Mouse (Mus musculus) stomach, postnatal 0 days (tissue): ENCODE results near the gene Usp29. TPM values are rescaled to one million over a fixed set of nuclear protein-coding genes. Genes with fewer than 3 reads are reported as not detected.
A peak's percentile ranks its signal among the peaks of the same experiment; 100 is the strongest.

Experiments used
- ATAC-seq: fragments of 200-750 bp; cut with Nextera tagmentation; 2 replicates; pipeline ENCODE4 v1.8.0; 2017; ENCODE audit not compliant: low FRiP score, low TSS enrichment
- DNase-seq: peaks from one replicate; pipeline ENCODE4 v3.0.0-alpha.2; 2016; ENCODE audit warnings: low spot score
- H3K27ac ChIP-seq: fragments of 300-500 bp; sonication (generic); replicated peaks from 2 replicates; pipeline ENCODE4 v1.5.1; 2014; ENCODE audit warnings: mild to moderate bottlenecking, control low read depth
- H3K27me3 ChIP-seq: fragments of 300-500 bp; sonication (generic); 2 replicates; pipeline ENCODE4 v1.6.1; 2014; ENCODE audit warnings: low read length; ENCODE audit not compliant: control insufficient read depth, insufficient read depth
- H3K36me3 ChIP-seq: fragments of 300-500 bp; sonication (generic); 2 replicates; pipeline ENCODE4 v1.6.1; 2014; ENCODE audit warnings: low read length, mixed read lengths; ENCODE audit not compliant: control insufficient read depth, insufficient read depth
- H3K4me1 ChIP-seq: fragments of 300-500 bp; sonication (generic); replicated peaks from 2 replicates; pipeline ENCODE4 v1.6.1; 2014; ENCODE audit warnings: antibody characterized with exemption; ENCODE audit not compliant: control insufficient read depth, insufficient read depth
- H3K4me2 ChIP-seq: fragments of 300-500 bp; sonication (generic); replicated peaks from 2 replicates; pipeline ENCODE4 v1.6.1; 2014; ENCODE audit warnings: low read depth, mild to moderate bottlenecking, control low read depth, moderate library complexity
- H3K4me3 ChIP-seq: fragments of 300-500 bp; sonication (generic); 2 replicates; pipeline ENCODE4 v1.5.1; 2014; ENCODE audit warnings: low read depth, low read length, control low read depth
- H3K9ac ChIP-seq: fragments of 300-500 bp; sonication (generic); 2 replicates; pipeline ENCODE4 v1.6.1; 2014; ENCODE audit warnings: mild to moderate bottlenecking, low read length, control low read depth, mixed read lengths
- H3K9me3 ChIP-seq: fragments of 300-500 bp; sonication (generic); 2 replicates; pipeline ENCODE4 v1.6.1; 2016; ENCODE audit warnings: low read length; ENCODE audit not compliant: control insufficient read depth
- CTCF ChIP-seq: IDR thresholded peaks from 2 replicates; pipeline ENCODE4 v1.5.1; 2016; ENCODE audit warnings: antibody characterized with exemption, low read depth, mild to moderate bottlenecking, moderate library complexity
- EP300 ChIP-seq: optimal IDR thresholded peaks from 2 replicates; pipeline ENCODE3; 2016; ENCODE audit warnings: antibody characterized with exemption
- WGBS: fragments of 180-500 bp; shearing (Covaris S2); extraction: QIAGEN DNeasy Blood & Tissue Kit; methylation state at CpG from one replicate; pipeline ENCODE4 v1.1.7; 2014; 5-methylcytosine and 5-hydroxymethylcytosine counted together
- polyA plus RNA-seq: library from polyadenylated mRNA; unstranded; fragments of >200 nt; fragmentation: Nextera tagmentation; extraction: Ambion mirVana; gene quantifications from 2 replicates; pipeline ENCODE4 v1.2.1, GENCODE M21; 2015

The Usp29 gene
- polyA plus RNA-seq, 1 experiment from 2014 or later = 1.0 TPM

DNA sequence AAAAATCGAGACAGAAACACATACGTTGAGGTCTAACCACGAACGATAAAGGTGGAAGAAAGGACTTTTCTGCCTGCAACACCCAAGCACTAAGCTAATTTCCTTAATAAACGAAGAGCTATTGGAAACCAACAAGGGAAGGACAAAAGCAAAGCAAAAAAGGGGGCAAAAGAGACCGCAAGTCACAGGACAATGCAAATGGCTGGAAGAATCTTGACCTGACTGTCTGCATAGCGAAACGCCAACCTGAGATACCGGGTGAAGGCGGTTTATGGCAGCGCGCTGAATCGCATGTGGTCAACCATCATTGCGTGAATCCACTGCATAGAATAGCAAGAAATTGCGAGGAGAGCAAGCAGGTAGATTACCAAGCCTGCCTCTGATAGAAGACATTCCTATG, 423 bp downstream of the Usp29 start:
- H3K9ac ChIP-seq = no peak overlapping the region
- no peaks in the 10 kb centered on the region for H3K4me1 ChIP-seq
- TF ChIP-seq EP300 = no peak
- TF ChIP-seq CTCF = no peak

DNA sequence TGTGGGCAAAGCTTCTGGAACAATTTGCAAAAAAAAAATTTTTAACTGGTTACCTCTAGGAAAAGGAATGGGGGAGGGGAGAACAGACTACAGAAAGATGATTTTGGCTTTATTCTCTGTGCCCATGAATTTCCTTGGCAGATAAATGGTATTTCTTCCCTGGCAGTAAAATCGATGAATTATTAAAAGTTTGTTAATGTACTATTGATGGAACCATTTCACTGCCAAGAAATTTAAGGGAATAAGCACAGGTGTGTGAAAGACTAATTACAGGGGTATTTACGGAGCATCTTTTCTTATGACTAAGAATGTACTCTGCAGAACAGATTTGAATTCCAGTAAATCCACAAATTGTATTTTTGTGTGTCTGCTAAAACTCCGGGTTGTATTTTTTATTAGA, 995 bp downstream of the Usp29 start:
- no peak for ATAC-seq
- H3K4me1 ChIP-seq = no peaks in the 10 kb centered on the region
- no peak for DNase-seq
- TF ChIP-seq EP300 = no peak
- TF ChIP-seq CTCF = no peak
- no peaks in the 10 kb centered on the region for H3K36me3 ChIP-seq
- H3K9ac ChIP-seq = no peak overlapping the region
- no peak overlapping the region for H3K27ac ChIP-seq
- H3K27me3 ChIP-seq = no peaks in the 10 kb centered on the region
- H3K4me2 ChIP-seq = peak overlapping the region; percentile 54
- H3K9me3 ChIP-seq = 0 out of 2 replicates have a peak, but pooled peaks cover 4% of the 10 kb centered on the region
- peak overlapping the region; percentile 59; the same call in 1 of the 2 replicates for H3K4me3 ChIP-seq
- 44% methylated on average over 3 of the region's 3 CpGs for WGBS

More for the DNA sequence above, 423 bp downstream of the Usp29 start:
- no peaks in the 10 kb centered on the region for H3K36me3 ChIP-seq
- H3K4me2 ChIP-seq = peak overlapping the region; percentile 54
- WGBS = 49% methylated on average over 15 of the region's 15 CpGs
- H3K27me3 ChIP-seq = no peaks in the 10 kb centered on the region
- no peak overlapping the region; the same call in 1 of the 2 replicates for H3K27ac ChIP-seq
- no peak for ATAC-seq
- DNase-seq = no peak
- peak overlapping the region; percentile 59 for H3K4me3 ChIP-seq
- 0 out of 2 replicates have a peak, but pooled peaks cover 4% of the 10 kb centered on the region for H3K9me3 ChIP-seq

DNA sequence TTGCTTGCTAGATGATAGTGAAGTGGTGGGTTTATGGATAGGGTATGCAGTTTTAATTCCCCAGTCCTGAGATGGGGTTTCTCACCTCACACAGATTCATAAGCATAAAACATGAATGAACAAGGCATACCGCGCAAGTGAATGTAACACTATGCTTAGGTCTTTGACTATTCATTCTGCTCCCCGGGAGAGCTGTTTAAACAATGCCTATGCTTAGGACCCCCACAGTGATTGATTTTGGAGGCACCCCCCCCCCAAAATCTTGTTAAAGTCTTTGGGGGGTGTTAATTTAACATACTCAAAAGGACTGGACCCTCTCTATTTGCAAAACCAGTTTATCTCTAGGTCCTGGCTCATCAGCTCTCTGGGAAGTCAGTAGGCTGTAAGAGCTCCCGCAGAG, 1.6 kb downstream of the Usp29 start:
- Histone ChIP-seq H3K4me2 (peak overlapping the region; percentile 37), H3K9ac (no peak overlapping the region), H3K27me3 (no peaks in the 10 kb centered on the region), H3K4me1 (no peaks in the 10 kb centered on the region), H3K27ac (no peak overlapping the region), H3K4me3 (peak overlapping the region; percentile 59; the same call in 1 of the 2 replicates), H3K36me3 (no peaks in the 10 kb centered on the region), H3K9me3 (0 out of 2 replicates have a peak, but pooled peaks cover 4% of the 10 kb centered on the region)
- DNase-seq (no peak), ATAC-seq (no peak)
- TF ChIP-seq CTCF (no peak), EP300 (no peak)
- WGBS = 55% methylated on average over 4 of the region's 4 CpGs

DNA sequence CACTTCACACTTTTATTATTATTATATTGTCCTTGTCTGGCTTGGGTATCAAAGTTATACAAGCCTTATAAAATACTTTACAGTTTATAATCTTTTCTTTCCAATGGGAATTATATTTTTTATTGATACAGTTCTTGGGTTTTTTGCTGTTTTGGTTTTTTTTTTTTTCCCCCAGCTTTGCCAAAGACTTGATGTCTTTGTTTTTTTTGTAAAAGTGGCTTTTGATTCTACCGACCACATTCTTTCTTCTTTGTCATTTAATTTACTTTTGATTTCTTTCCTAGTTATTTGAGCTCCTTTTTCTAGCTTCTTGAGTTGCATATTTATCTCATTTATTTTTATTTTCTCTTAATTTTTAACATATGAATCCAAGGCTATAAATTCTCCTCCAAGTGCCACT, 5.7 kb downstream of the Usp29 start:
- DNase-seq = no peak
- no peak overlapping the region for H3K9ac ChIP-seq
- 50% methylated on average over 1 of the region's 1 CpGs for WGBS

DNA sequence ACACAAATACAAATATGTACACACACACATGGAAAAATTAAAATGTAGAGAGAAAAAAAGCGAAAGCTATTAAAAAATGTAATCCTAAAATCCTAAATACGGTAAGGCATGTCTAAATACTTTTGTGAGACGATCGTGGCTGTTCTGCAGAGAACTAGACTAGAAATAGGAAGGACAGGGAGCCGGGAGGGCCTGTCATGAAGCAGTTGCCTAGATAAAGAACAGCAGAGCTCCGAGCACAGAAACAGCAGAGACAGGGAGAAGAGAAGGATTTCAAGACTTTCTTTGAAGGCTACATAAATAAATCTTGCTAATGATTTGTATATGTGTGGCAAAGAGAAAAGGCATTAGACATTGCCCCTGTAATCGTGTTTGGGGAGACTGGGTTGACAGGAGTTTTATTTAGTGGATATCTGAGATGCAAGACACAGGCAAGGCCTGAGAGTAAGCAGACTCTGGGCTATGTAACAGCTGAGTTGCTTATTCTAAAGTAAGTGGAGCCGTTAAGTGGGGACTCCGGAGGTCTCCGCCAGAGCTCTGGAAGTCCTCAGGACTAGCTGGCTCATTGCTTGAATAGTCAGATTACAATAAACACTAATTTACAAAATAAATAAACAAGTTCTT, 14.0 kb downstream of the Usp29 start:
- 0 out of 2 replicates have a peak overlapping the region, but pooled peaks have one; percentile 46 for H3K27ac ChIP-seq
- no peaks in the 10 kb centered on the region for H3K36me3 ChIP-seq
- peak; percentile 72; the same call in 1 of the 2 replicates for ATAC-seq
- no peak overlapping the region for H3K9ac ChIP-seq
- no peaks in the 10 kb centered on the region for H3K4me1 ChIP-seq
- no peak overlapping the region for H3K4me3 ChIP-seq
- 37% methylated on average over 10 of the region's 10 CpGs for WGBS
- no peak for TF ChIP-seq EP300
- TF ChIP-seq CTCF = no peak
- no peaks in the 10 kb centered on the region for H3K9me3 ChIP-seq
- DNase-seq = no peak
- no peaks in the 10 kb centered on the region for H3K27me3 ChIP-seq
- H3K4me2 ChIP-seq = no peak overlapping the region

More for the DNA sequence above, 5.7 kb downstream of the Usp29 start:
- TF ChIP-seq CTCF = no peak
- no peak for TF ChIP-seq EP300
- Histone ChIP-seq H3K36me3 (no peaks in the 10 kb centered on the region), H3K4me2 (no peak overlapping the region), H3K4me3 (no peak overlapping the region), H3K27me3 (no peaks in the 10 kb centered on the region), H3K4me1 (no peaks in the 10 kb centered on the region), H3K27ac (no peak overlapping the region), H3K9me3 (no peaks in the 10 kb centered on the region)
- no peak for ATAC-seq

DNA sequence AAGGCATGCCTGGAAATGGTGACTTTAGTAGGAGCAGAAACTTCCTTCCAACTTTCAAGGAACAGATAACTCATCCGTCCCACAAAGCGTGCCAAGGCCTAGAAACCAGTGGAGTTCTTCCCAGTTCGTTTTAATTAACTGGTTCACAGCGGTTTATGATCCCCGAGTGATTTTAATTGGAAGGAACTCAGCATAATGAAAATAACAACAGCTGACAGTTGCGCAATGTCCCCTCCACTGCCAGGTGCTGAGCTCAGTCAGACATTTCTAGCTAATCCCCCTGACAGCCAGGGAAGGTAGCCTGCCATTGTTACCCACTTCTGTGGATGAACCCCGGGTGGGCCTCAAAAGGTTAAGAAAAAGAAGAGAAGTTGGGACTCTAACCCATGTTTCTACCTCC, 18.8 kb downstream of the Usp29 start:
- no peaks in the 10 kb centered on the region for H3K4me1 ChIP-seq
- no peak overlapping the region for H3K27ac ChIP-seq
- WGBS = 62% methylated on average over 7 of the region's 7 CpGs
- H3K9me3 ChIP-seq = no peaks in the 10 kb centered on the region
- H3K4me3 ChIP-seq = no peak overlapping the region
- DNase-seq = no peak
- H3K4me2 ChIP-seq = no peak overlapping the region
- H3K9ac ChIP-seq = no peak overlapping the region
- ATAC-seq = no peak
- H3K27me3 ChIP-seq = no peaks in the 10 kb centered on the region
- no peaks in the 10 kb centered on the region for H3K36me3 ChIP-seq
- TF ChIP-seq EP300 (no peak), CTCF (no peak)
